Mouse (Mus musculus) spleen, adult 12 weeks (tissue): Measurements from ENCODE around the gene Dynll1.

Source experiments
- DNase-seq: peaks from one replicate; pipeline ENCODE4 v3.0.0; 2022; ENCODE audit warnings: low spot score

Gene Dynll1

GRCm38 (mm10) chr5:115300792-115301614 lies at the start of gene Dynll1:
Gene Dynll1 (minus strand): TSS chr5:115300999.
- DNase-seq: peak; percentile 97

GRCm38 (mm10) chr5:115349225-115349555 lies 48.4 kb upstream of the Dynll1 start:
- DNase-seq: no peak

GRCm38 (mm10) chr5:115348546-115349224 lies 47.9 kb upstream of the Dynll1 start, which contains the start of gene Cox6a1:
Gene Cox6a1 (minus strand): TSS chr5:115348981.
- peak; percentile 96 for DNase-seq

GRCm38 (mm10) chr5:115347564-115347963 lies 46.8 kb upstream of the Dynll1 start:
- peak; percentile 81 for DNase-seq

GRCm38 (mm10) chr5:115341314-115342165 lies 40.7 kb upstream of the Dynll1 start:
- DNase-seq: no peak

- peak; percentile 86 for DNase-seq
Observed at GRCm38 (mm10) chr5:115340577-115341313, 39.9 kb upstream of the Dynll1 start, which contains the start of the genes Gatc and Triap1. Gene Gatc (minus strand): TSS chr5:115341178. Gene Triap1 (plus strand): TSS chr5:115341225.

GRCm38 (mm10) chr5:115340007-115340406 lies 39.2 kb upstream of the Dynll1 start:
- DNase-seq: no peak

- no peak for DNase-seq
Observed at GRCm38 (mm10) chr5:115333626-115334025, 32.8 kb upstream of the Dynll1 start.

GRCm38 (mm10) chr5:115330955-115331354 lies 30.2 kb upstream of the Dynll1 start:
- DNase-seq: no peak

- DNase-seq: peak; percentile 36
Observed at GRCm38 (mm10) chr5:115327610-115328548, 27.1 kb upstream of the Dynll1 start.

GRCm38 (mm10) chr5:115326875-115327609 lies 26.2 kb upstream of the Dynll1 start, which contains the start of gene Srsf9:
Gene Srsf9 (plus strand): TSS chr5:115327177.
- DNase-seq: peak; percentile 88

GRCm38 (mm10) chr5:115326256-115326831 lies 25.5 kb upstream of the Dynll1 start:
- DNase-seq: peak; percentile 47

- peak; percentile 31 for DNase-seq
Observed at GRCm38 (mm10) chr5:115319004-115319940, 18.5 kb upstream of the Dynll1 start.

GRCm38 (mm10) chr5:115317645-115318328 lies 17.0 kb upstream of the Dynll1 start:
- no peak for DNase-seq

GRCm38 (mm10) chr5:115316968-115317644 lies 16.3 kb upstream of the Dynll1 start:
- DNase-seq: no peak

- no peak for DNase-seq
Observed at GRCm38 (mm10) chr5:115313668-115313943, 12.8 kb upstream of the Dynll1 start.
